Mouse (Mus musculus): Measurements from ENCODE around the gene Gm7029. TPM values are rescaled to one million over a fixed set of nuclear protein-coding genes. Genes with fewer than 3 reads are reported as not detected.

Gm7029 gene
- polyA plus RNA-seq, 1 experiment from 2014 or later = not detected

DNA sequence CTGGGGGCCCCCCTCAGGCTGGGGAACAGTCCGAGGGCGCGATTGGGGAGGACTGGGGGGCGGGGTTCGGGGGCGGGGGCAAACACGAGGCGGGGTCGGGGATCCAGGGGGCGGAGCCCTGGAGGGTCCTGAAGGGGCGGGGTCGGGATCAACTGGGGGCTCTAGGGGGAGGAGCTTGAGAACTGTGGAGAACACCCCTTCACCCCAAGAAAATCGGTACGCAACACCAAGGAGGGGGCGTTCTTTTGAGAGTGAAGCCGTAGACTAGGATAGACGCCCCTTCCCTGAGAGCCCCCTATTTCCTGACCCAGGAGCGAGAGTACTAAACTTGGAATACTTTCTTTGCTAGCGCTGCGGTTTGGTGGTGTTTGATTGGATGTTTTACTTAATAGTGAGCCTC is 42.7 kb downstream of the Gm7029 start:
- Histone ChIP-seq H3K27me3 (0 out of 2 replicates have a peak, but pooled peaks cover 2% of the 10 kb centered on the region), H3K36me3 (peaks cover 45% of the 10 kb centered on the region), H3K27ac (peak overlapping the region; percentile 79), H3K4me3 (peak overlapping the region; percentile 51), H3K4me1 (peaks cover 35% of the 10 kb centered on the region), H3K9ac (peak overlapping the region; percentile 40), H3K4me2 (replicated peaks) (peak overlapping the region; percentile 54), H3K9me3 (no peaks in the 10 kb centered on the region)
- ATAC-seq (ENCODE audit: insufficient number of reproducible peaks, insufficient read depth, low FRiP score, low TSS enrichment) = no peak
- under 1% methylated on average over 12 of the region's 20 CpGs for WGBS

- no peak overlapping the region for H3K27ac ChIP-seq
- ATAC-seq (ENCODE audit: insufficient number of reproducible peaks, insufficient read depth, low FRiP score, low TSS enrichment) = no peak
- WGBS = 68% methylated on average over 31 of the region's 31 CpGs
- H3K9ac ChIP-seq = peak overlapping the region; percentile 40
- peak overlapping the region; percentile 54 for H3K4me2 ChIP-seq (replicated peaks)
- H3K4me1 ChIP-seq = peaks cover 35% of the 10 kb centered on the region
- H3K27me3 ChIP-seq = 0 out of 2 replicates have a peak, but pooled peaks cover 2% of the 10 kb centered on the region
- H3K36me3 ChIP-seq = peaks cover 37% of the 10 kb centered on the region
- H3K4me3 ChIP-seq = peak overlapping the region; percentile 51
- H3K9me3 ChIP-seq = no peaks in the 10 kb centered on the region
These were observed 43.4 kb downstream of the Gm7029 start for GRCm38 (mm10) chr17:33916847-33917655.

DNA sequence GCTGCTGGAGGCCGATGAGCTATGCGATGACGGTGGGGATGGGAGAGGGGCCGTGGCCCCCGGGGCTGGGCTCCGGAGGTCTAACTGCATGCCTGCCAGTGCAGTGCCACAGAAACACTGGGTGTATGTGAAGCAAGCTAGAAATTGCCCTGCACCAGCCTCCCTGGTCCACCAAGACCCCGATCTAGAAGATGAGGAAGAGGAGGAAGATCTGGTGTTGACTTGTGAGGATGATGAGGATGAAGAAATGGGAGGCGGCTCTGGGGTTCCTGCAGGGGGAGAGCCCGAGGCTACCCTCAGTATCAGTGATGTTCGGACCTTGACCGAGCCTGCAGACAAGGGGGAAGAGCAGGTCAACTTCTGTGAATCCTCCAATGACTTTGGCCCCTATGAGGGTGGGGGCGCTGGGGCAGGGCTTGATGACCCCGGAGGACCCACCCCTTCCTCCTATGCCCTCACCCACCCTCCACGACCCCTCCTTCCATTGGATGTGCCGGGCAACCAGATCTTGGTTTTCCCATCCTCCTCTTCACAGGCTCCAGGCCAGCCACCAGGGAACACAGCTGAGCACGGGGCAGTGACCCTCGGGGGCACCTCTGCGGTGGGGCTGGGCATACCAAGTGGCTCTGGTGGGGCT is 44.1 kb downstream of the Gm7029 start:
- peaks cover 35% of the 10 kb centered on the region for H3K4me1 ChIP-seq

GRCm38 (mm10) chr17:33918293-33919203 is 44.9 kb downstream of the Gm7029 start:
- peaks cover 35% of the 10 kb centered on the region for H3K4me1 ChIP-seq
- no peak overlapping the region for H3K9ac ChIP-seq
- H3K4me2 ChIP-seq (replicated peaks) = peak overlapping the region; percentile 98
- peak overlapping the region; percentile 57; the same call in 1 of the 2 replicates for H3K4me3 ChIP-seq
- H3K36me3 ChIP-seq = peaks cover 24% of the 10 kb centered on the region
- 61% methylated on average over 37 of the region's 37 CpGs for WGBS
- H3K27me3 ChIP-seq = 0 out of 2 replicates have a peak, but pooled peaks cover 2% of the 10 kb centered on the region
- H3K9me3 ChIP-seq = no peaks in the 10 kb centered on the region
- no peak for ATAC-seq (ENCODE audit: insufficient number of reproducible peaks, insufficient read depth, low FRiP score, low TSS enrichment)
- H3K27ac ChIP-seq = no peak overlapping the region

More for the DNA sequence above, 44.1 kb downstream of the Gm7029 start:
- H3K27me3 ChIP-seq = 0 out of 2 replicates have a peak, but pooled peaks cover 2% of the 10 kb centered on the region
- no peak overlapping the region for H3K9ac ChIP-seq
- 83% methylated on average over 18 of the region's 18 CpGs for whole genome bisulfite sequencing
- H3K27ac ChIP-seq = no peak overlapping the region
- no peak for ATAC-seq (ENCODE audit: insufficient number of reproducible peaks, insufficient read depth, low FRiP score, low TSS enrichment)
- H3K36me3 ChIP-seq = peaks cover 31% of the 10 kb centered on the region
- H3K4me2 ChIP-seq (replicated peaks) = no peak overlapping the region
- peak overlapping the region; percentile 51; the same call in 1 of the 2 replicates for H3K4me3 ChIP-seq
- H3K9me3 ChIP-seq = no peaks in the 10 kb centered on the region

DNA sequence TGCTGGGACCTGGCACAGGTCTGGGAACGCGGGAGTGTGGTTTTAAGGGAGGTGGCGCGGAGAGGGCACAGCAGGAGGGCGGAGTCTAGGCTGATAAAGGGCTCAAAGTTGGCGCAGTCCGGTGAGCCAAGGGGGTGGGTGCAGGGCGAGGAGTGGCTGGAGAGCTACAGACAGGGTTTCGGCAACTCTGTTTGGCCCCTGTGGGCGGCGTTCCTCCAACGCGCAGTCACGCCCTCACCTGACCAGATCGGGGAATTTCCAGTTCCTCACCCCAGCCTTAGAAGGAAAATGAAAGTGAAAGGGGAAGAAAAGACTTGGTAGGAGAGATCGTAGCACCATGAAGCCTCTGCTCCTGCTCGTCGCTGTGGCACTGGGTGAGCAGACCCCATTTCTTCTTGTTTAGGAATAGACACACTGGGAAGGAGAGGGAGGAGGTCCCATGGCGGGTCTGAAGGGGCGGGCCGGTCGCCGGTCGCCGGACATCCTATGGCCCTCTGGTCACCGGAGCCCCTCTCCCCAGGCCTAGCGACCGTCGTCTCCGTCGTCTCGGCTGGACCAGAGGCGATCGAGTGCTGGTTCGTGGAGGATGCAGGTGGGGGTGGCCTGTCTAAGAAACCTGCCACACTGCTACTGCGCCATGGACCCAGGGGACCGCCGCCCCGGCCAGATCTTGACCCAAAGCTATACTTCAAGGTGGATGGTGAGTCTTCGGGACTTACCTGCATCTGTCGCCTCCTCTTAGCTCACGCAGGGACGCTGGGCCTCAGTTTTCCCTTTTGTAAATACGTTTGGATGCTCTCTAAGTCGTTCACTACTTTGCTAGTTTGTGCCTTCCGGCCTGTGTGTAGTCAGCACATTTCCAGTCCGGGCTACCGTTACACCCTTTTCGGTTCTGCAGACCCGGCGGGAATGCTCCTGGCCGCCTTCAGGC is 46.0 kb downstream of the Gm7029 start:
- ATAC-seq (ENCODE audit: insufficient number of reproducible peaks, insufficient read depth, low FRiP score, low TSS enrichment) = no peak
- H3K9ac ChIP-seq = peak overlapping the region; percentile 79
- H3K9me3 ChIP-seq = no peaks in the 10 kb centered on the region
- peaks cover 30% of the 10 kb centered on the region for H3K4me1 ChIP-seq
- 0 out of 2 replicates have a peak, but pooled peaks cover 2% of the 10 kb centered on the region for H3K27me3 ChIP-seq
- peak overlapping the region; percentile 57 for H3K4me3 ChIP-seq
- whole genome bisulfite sequencing = under 1% methylated on average over 52 of the region's 52 CpGs
- peak overlapping the region; percentile 78 for H3K27ac ChIP-seq
- H3K4me2 ChIP-seq (replicated peaks) = peak overlapping the region; percentile 98
- peaks cover 14% of the 10 kb centered on the region; the same call in 1 of the 2 replicates for H3K36me3 ChIP-seq

DNA sequence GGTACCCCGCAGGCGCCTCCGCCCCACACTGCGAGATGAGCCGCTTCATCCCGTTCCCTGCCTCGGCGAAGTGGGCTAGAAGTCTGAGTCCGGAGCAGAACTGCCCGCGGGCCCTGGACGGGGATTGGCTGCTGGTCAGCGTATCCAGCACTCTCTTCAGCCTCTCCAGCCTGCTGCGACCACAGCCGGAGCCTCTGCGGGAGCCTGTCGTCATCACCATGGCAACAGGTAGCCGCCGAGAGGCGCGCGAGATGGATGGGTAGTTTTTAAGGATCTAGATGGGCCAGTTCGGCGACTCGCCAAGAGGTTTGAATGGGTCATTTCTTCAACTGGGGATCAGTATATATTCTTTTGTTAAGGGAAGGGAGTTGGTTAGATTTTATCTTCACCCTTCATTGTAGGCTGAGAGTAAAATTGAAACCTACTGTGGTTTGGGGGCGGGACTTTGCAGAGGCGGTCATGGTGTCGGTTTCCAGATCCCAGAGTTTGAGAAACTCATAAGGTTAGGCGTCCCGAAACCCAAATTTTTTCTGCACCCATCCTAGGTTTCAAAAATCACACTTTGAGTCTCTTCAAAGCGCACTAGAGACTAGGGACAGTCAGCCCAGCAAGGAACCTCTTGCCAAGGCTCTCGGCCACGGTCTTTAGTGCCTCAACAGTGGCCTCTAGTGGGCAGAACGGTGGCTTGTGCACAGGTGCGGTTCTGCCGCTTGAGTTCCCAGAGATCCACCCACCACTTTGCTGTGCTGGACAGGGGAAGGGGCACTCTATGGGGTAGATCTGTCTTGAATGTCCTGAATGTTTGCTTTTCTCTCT is 46.9 kb downstream of the Gm7029 start:
- under 1% methylated on average over 36 of the region's 36 CpGs for WGBS
- Histone ChIP-seq H3K9ac (peak overlapping the region; percentile 79), H3K4me3 (peak overlapping the region; percentile 57), H3K4me2 (replicated peaks) (peak overlapping the region; percentile 98), H3K27ac (peak overlapping the region; percentile 78), H3K27me3 (0 out of 2 replicates have a peak, but pooled peaks cover 2% of the 10 kb centered on the region), H3K9me3 (no peaks in the 10 kb centered on the region), H3K36me3 (peaks cover 8% of the 10 kb centered on the region; the same call in 1 of the 2 replicates), H3K4me1 (peaks cover 22% of the 10 kb centered on the region)
- no peak for ATAC-seq (ENCODE audit: insufficient number of reproducible peaks, insufficient read depth, low FRiP score, low TSS enrichment)

DNA sequence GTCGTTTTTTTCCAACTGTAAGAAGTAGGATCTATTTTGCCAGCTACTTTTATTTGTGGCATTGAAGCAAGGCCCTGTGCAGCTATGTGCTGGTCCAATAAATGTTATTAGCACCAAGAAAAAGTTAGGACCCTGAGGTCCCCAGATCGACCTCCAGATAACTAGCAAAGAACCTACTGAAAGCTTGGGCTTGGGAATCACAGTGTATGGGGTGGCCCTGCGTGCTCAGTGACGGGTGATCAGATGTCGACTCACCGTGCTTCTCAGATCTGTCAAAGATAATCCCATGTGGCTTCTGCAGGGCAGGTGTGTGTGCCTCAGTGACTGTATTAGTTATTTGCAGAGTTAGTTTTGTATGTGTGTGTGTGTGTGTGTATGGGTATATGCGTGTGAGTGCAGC is 47.7 kb downstream of the Gm7029 start:
- peaks cover 22% of the 10 kb centered on the region for H3K4me1 ChIP-seq
- H3K4me2 ChIP-seq (replicated peaks) = no peak overlapping the region
- H3K27me3 ChIP-seq = 0 out of 2 replicates have a peak, but pooled peaks cover 2% of the 10 kb centered on the region
- WGBS = 87% methylated on average over 7 of the region's 7 CpGs
- H3K27ac ChIP-seq = no peak overlapping the region
- no peaks in the 10 kb centered on the region for H3K9me3 ChIP-seq
- H3K9ac ChIP-seq = no peak overlapping the region
- no peak for ATAC-seq (ENCODE audit: insufficient number of reproducible peaks, insufficient read depth, low FRiP score, low TSS enrichment)
- H3K36me3 ChIP-seq = peaks cover 8% of the 10 kb centered on the region
- H3K4me3 ChIP-seq = no peak overlapping the region

Small RNA genes within 50 kb of the gene (microRNA-seq; reads per million reads assigned to microRNA genes)
- gene Gm27740 = not detected

Other genes with a start within 250 kb of the Gm7029 start
- gene Zfp414, start 244.7 kb upstream of the Gm7029 start, polyA plus RNA-seq (2016; fragmentation: Nextera tagmentation; extraction: Ambion mirVana) = 40.0 and 40.4 TPM in 2 replicates
- 0.50 and 1.1 TPM in 2 replicates for gene Pram1, start 235.8 kb upstream of the Gm7029 start, polyA plus RNA-seq (2016; fragmentation: Nextera tagmentation; extraction: Ambion mirVana)
- gene Hnrnpm, start 187.0 kb upstream of the Gm7029 start, polyA plus RNA-seq (2016; fragmentation: Nextera tagmentation; extraction: Ambion mirVana) = 428 and 475 TPM in 2 replicates
- 44.7 and 47.1 TPM in 2 replicates for gene March2, start 155.2 kb upstream of the Gm7029 start, polyA plus RNA-seq (2016; fragmentation: Nextera tagmentation; extraction: Ambion mirVana)
- gene Rab11b, start 113.3 kb upstream of the Gm7029 start, polyA plus RNA-seq (2016; fragmentation: Nextera tagmentation; extraction: Ambion mirVana) = 367 and 378 TPM in 2 replicates
- 44.2 and 45.6 TPM in 2 replicates for gene Angptl4, start 92.0 kb upstream of the Gm7029 start, polyA plus RNA-seq (2016; fragmentation: Nextera tagmentation; extraction: Ambion mirVana)
- 32.4 and 35.4 TPM in 2 replicates for gene Kank3, start 63.3 kb upstream of the Gm7029 start, polyA plus RNA-seq (2016; fragmentation: Nextera tagmentation; extraction: Ambion mirVana)
- 875 and 894 TPM in 2 replicates for gene Rps28, start 49.3 kb upstream of the Gm7029 start, polyA plus RNA-seq (2016; fragmentation: Nextera tagmentation; extraction: Ambion mirVana)
- gene Ndufa7, start 49.3 kb upstream of the Gm7029 start, polyA plus RNA-seq (2016; fragmentation: Nextera tagmentation; extraction: Ambion mirVana) = 421 and 479 TPM in 2 replicates
- gene Cd320, start 30.7 kb upstream of the Gm7029 start, polyA plus RNA-seq (2016; fragmentation: Nextera tagmentation; extraction: Ambion mirVana) = 70.4 and 74.3 TPM in 2 replicates
- 4.9 and 6.4 TPM in 2 replicates for gene Kifc1, start 16.8 kb downstream of the Gm7029 start, polyA plus RNA-seq (2016; fragmentation: Nextera tagmentation; extraction: Ambion mirVana)
- 0.35 and 0.38 TPM in 2 replicates for gene Platr17, start 31.3 kb downstream of the Gm7029 start, polyA plus RNA-seq (2016; fragmentation: Nextera tagmentation; extraction: Ambion mirVana)
- gene Daxx, start 35.6 kb downstream of the Gm7029 start, polyA plus RNA-seq (2016; fragmentation: Nextera tagmentation; extraction: Ambion mirVana) = 70.1 and 72.8 TPM in 2 replicates
- 20.0 and 25.0 TPM in 2 replicates for gene Tapbp, start 42.1 kb downstream of the Gm7029 start, polyA plus RNA-seq (2016; fragmentation: Nextera tagmentation; extraction: Ambion mirVana)
- gene Zbtb22, start 42.1 kb downstream of the Gm7029 start, polyA plus RNA-seq (2016; fragmentation: Nextera tagmentation; extraction: Ambion mirVana) = 21.6 and 21.9 TPM in 2 replicates
- gene Rgl2, start 55.7 kb downstream of the Gm7029 start, polyA plus RNA-seq (2016; fragmentation: Nextera tagmentation; extraction: Ambion mirVana) = 60.9 and 64.8 TPM in 2 replicates
- 184 and 192 TPM in 2 replicates for gene Pfdn6, start 66.5 kb downstream of the Gm7029 start, polyA plus RNA-seq (2016; fragmentation: Nextera tagmentation; extraction: Ambion mirVana)
- 44.9 and 49.6 TPM in 2 replicates for gene Wdr46, start 66.8 kb downstream of the Gm7029 start, polyA plus RNA-seq (2016; fragmentation: Nextera tagmentation; extraction: Ambion mirVana)
- 5.5 and 6.3 TPM in 2 replicates for gene B3galt4, start 77.7 kb downstream of the Gm7029 start, polyA plus RNA-seq (2016; fragmentation: Nextera tagmentation; extraction: Ambion mirVana)
- 55.2 and 55.9 TPM in 2 replicates for gene Vps52, start 82.0 kb downstream of the Gm7029 start, polyA plus RNA-seq (2016; fragmentation: Nextera tagmentation; extraction: Ambion mirVana)
- 1,303 and 1,336 TPM in 2 replicates for gene Rps18, start 82.2 kb downstream of the Gm7029 start, polyA plus RNA-seq (2016; fragmentation: Nextera tagmentation; extraction: Ambion mirVana)
- gene H2-K1, start 126.5 kb downstream of the Gm7029 start, polyA plus RNA-seq (2016; fragmentation: Nextera tagmentation; extraction: Ambion mirVana) = 7.2 and 8.0 TPM in 2 replicates
- 27.2 and 29.7 TPM in 2 replicates for gene Ring1, start 150.8 kb downstream of the Gm7029 start, polyA plus RNA-seq (2016; fragmentation: Nextera tagmentation; extraction: Ambion mirVana)
- 52.2 and 59.5 TPM in 2 replicates for gene H2-Ke6, start 154.2 kb downstream of the Gm7029 start, polyA plus RNA-seq (2016; fragmentation: Nextera tagmentation; extraction: Ambion mirVana)
- 191 and 193 TPM in 2 replicates for gene Slc39a7, start 157.8 kb downstream of the Gm7029 start, polyA plus RNA-seq (2016; fragmentation: Nextera tagmentation; extraction: Ambion mirVana)
- 69.9 and 72.6 TPM in 2 replicates for gene Rxrb, start 158.0 kb downstream of the Gm7029 start, polyA plus RNA-seq (2016; fragmentation: Nextera tagmentation; extraction: Ambion mirVana)
- gene Col11a2, start 165.6 kb downstream of the Gm7029 start, polyA plus RNA-seq (2016; fragmentation: Nextera tagmentation; extraction: Ambion mirVana) = 7.2 and 14.8 TPM in 2 replicates
- gene H2-Oa, start 218.5 kb downstream of the Gm7029 start, polyA plus RNA-seq (2016; fragmentation: Nextera tagmentation; extraction: Ambion mirVana) = 0.43 and 0.48 TPM in 2 replicates
- gene H2-DMa, start 245.7 kb downstream of the Gm7029 start, polyA plus RNA-seq (2016; fragmentation: Nextera tagmentation; extraction: Ambion mirVana) = 12.3 and 16.7 TPM in 2 replicates
- gene Brd2, start 248.8 kb downstream of the Gm7029 start, polyA plus RNA-seq (2016; fragmentation: Nextera tagmentation; extraction: Ambion mirVana) = 119 and 131 TPM in 2 replicates